Mouse (Mus musculus): ENCODE results near the gene Gid8.

DNA sequence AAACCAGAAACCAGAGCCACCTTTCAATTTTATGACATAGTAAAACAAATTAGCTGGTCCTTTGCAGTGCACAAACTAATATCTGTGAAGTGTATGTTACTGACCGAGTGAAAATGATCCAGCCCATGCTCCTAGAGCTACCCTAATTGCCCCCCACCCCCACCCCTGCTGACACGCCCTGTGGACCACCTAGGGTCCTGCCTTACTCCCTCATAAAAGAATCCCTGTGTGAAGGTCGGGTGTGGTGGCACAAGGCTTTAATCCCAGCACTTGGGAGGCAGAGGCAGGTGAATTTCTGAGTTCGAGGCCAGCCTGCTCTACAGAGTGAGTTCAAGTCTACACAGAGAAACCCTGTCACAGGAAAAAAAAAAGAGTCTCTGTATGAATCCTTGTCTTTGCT is 1.6 kb downstream of the Gid8 start:
- TF ChIP-seq POLR2A (IDR thresholded peaks at IDR 0.05; ENCODE audit: extremely low read depth, insufficient read depth, low read length) (no peak), CTCF (IDR thresholded peaks at IDR 0.05; ENCODE audit: extremely low read depth, insufficient read depth, low read length) (no peak)
